Mouse (Mus musculus): ENCODE data around the gene Mtcl1. TPM values are rescaled to one million over a fixed set of nuclear protein-coding genes. Genes with fewer than 3 reads are reported as not detected.

Mtcl1 gene
- polyA plus RNA-seq, 1 experiment from 2014 or later: 47.3 TPM

DNA sequence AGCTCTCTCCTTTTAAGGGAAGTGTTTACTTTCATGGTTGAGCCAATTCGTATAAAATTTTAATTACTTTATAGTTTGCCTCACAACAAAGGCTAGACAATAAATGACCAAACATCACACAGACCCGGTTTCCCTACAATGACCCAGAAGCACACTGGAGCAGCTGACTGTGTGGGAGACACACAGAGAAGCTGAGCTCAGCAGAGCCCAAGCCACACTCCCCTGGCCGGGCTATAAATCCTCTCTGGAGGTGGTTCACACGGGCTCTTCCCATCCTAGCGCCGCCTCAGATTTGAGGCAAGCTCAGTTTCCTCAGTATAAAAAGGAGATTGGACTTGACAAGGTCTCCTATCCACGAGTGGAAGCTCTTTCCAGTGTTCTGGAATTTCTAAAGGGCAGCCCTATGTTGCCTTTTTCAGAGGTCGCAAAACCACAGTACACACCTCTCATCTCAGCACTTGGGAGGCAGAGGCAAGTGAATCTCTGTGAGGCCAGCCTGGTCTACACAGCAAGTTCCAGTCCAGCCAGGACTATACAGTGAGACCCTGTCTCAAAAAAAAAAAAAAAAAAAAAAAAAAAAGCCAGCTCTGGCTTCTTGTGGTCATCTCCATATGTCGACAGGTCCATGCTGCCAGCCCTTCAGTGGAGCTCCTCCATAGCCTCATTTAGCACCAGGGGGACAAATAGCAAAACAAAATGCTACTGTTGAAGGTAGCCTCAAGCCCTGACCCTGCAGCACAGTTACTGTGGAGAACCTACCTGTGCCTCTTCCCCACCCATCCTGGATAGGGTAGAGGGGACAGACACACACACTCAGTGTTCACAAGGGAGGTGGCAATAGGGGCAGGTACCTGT lies 92.2 kb downstream of the Mtcl1 start:
- Histone ChIP-seq H3K4me2 (ENCODE audit: low read depth, low read length, severe bottlenecking) (no peak overlapping the region), H3K4me3 (ENCODE audit: low read depth, low read length) (no peak overlapping the region), H3K9ac (ENCODE audit: low read length) (no peak overlapping the region), H3K36me3 (ENCODE audit: control insufficient read depth, insufficient read depth, low read length) (no peaks in the 10 kb centered on the region; the same call in 1 of the 2 replicates), H3K9me3 (ENCODE audit: control insufficient read depth, low read length) (no peaks in the 10 kb centered on the region), H3K27ac (ENCODE audit: low read depth, low read length) (no peak overlapping the region), H3K27me3 (ENCODE audit: control insufficient read depth, insufficient read depth, low read length) (no peaks in the 10 kb centered on the region), H3K4me1 (replicated peaks; ENCODE audit: control insufficient read depth, insufficient read depth, low read length) (peaks cover 7% of the 10 kb centered on the region; the same call in 1 of the 2 replicates)
- WGBS: 79% methylated on average over 9 of the region's 9 CpGs
- DNase-seq (ENCODE audit: low spot score) (no peak), ATAC-seq (replicated peaks; ENCODE audit: low FRiP score) (no peak; the same call in 1 of the 2 replicates)

DNA sequence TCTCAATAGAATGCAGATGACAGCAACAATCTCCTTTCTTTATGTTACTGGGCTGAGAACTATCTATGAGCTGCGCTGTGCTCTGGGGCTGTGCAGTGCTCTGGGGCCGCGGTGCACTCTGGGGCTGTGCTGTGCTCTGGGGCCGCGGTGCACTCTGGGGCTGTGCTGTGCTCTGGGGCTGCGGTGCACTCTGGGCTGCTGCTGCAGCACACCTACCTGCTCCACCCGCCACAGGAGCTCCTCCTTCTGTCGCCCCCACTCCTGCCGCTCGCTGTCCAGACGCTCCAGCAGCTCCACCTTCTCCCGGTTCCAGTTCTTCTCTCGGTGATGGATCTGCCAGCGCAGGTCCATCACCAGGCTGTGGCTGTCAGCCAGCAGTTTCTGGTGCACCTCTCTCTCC lies 95.6 kb downstream of the Mtcl1 start:
- ATAC-seq (replicated peaks; ENCODE audit: low FRiP score): no peak
- WGBS: 90% methylated on average over 14 of the region's 14 CpGs

DNA sequence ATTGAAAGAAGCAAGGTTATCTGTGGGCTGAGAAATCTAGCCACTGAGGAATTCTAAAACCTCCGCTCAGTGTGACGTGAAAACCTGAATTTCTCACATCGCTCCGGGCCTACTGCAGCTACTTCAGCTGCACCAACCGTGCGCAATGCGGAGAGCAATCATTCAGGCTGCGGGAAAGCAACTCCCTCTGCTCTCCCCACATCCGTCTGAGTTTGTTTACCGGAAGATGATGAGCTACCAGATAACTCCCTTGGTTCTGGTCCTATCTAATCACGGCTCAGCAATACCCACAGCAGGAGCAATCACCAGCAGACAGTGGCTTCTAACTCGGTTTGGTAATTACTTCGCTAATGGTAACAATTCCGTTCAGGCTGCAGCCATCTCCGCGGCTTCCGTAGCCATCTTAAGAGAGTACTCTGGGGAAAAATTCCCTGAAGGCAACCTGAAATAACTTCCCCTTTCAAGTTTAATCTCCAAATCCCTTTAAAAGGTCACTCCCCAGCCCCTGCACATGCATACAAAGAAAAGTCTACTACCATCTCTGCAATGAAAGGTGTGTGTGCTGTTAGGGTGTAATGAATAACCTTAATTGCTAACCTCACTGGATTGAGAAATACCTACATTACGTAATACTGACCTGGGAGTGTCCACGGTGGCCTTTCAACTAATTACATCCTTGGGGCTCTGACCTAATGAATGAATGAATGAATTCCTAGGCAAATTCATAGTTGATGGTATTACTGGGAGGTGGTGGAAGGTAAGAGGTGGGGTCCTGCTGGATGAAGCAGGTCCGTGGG lies 96.5 kb downstream of the Mtcl1 start:
- Histone ChIP-seq H3K36me3 (ENCODE audit: control insufficient read depth, insufficient read depth, low read length) (no peaks in the 10 kb centered on the region; the same call in 1 of the 2 replicates), H3K9me3 (ENCODE audit: control insufficient read depth, low read length) (no peaks in the 10 kb centered on the region), H3K4me3 (ENCODE audit: low read depth, low read length) (no peak overlapping the region), H3K9ac (ENCODE audit: low read length) (no peak overlapping the region), H3K27me3 (ENCODE audit: control insufficient read depth, insufficient read depth, low read length) (no peaks in the 10 kb centered on the region), H3K27ac (ENCODE audit: low read depth, low read length) (no peak overlapping the region), H3K4me1 (replicated peaks; ENCODE audit: control insufficient read depth, insufficient read depth, low read length) (peaks cover 2% of the 10 kb centered on the region; the same call in 1 of the 2 replicates), H3K4me2 (ENCODE audit: low read depth, low read length, severe bottlenecking) (no peak overlapping the region)
- no peak for ATAC-seq (replicated peaks; ENCODE audit: low FRiP score)
- WGBS: 77% methylated on average over 20 of the region's 20 CpGs
- DNase-seq (ENCODE audit: low spot score): no peak

More for the DNA sequence above, 95.6 kb downstream of the Mtcl1 start:
- no peaks in the 10 kb centered on the region for H3K27me3 ChIP-seq (ENCODE audit: control insufficient read depth, insufficient read depth, low read length)
- no peak overlapping the region for H3K4me3 ChIP-seq (ENCODE audit: low read depth, low read length)
- H3K4me2 ChIP-seq (ENCODE audit: low read depth, low read length, severe bottlenecking): no peak overlapping the region
- no peak overlapping the region for H3K9ac ChIP-seq (ENCODE audit: low read length)
- no peak overlapping the region for H3K27ac ChIP-seq (ENCODE audit: low read depth, low read length)
- no peaks in the 10 kb centered on the region for H3K9me3 ChIP-seq (ENCODE audit: control insufficient read depth, low read length)
- peaks cover 7% of the 10 kb centered on the region; the same call in 1 of the 2 replicates for H3K4me1 ChIP-seq (replicated peaks; ENCODE audit: control insufficient read depth, insufficient read depth, low read length)
- no peak for DNase-seq (ENCODE audit: low spot score)
- H3K36me3 ChIP-seq (ENCODE audit: control insufficient read depth, insufficient read depth, low read length): no peaks in the 10 kb centered on the region; the same call in 1 of the 2 replicates

DNA sequence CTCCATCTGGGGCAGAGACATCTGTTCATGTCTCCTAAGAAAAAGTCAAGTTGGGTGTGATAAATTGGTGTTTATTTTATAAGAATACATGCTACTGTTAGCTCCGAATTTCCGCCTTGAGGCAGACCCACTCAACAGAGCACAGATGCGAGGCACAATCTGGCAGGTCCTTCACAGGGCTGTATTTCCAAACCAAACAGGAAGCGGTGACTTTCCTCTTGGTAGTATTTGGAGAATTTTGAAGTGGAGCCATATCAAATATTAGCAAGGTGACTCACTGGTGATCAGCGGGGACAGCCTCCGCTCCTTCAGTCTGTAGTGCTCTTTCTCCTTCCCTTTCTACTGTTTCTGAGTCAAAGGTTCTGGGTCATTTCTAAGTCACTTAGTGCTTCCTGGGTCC lies 97.3 kb downstream of the Mtcl1 start:
- H3K36me3 ChIP-seq (ENCODE audit: control insufficient read depth, insufficient read depth, low read length): no peaks in the 10 kb centered on the region; the same call in 1 of the 2 replicates
- H3K9ac ChIP-seq (ENCODE audit: low read length): no peak overlapping the region
- WGBS: 91% methylated on average over 6 of the region's 6 CpGs
- no peaks in the 10 kb centered on the region for H3K9me3 ChIP-seq (ENCODE audit: control insufficient read depth, low read length)
- H3K27ac ChIP-seq (ENCODE audit: low read depth, low read length): no peak overlapping the region
- no peak overlapping the region for H3K4me2 ChIP-seq (ENCODE audit: low read depth, low read length, severe bottlenecking)
- ATAC-seq (replicated peaks; ENCODE audit: low FRiP score) (no peak), DNase-seq (ENCODE audit: low spot score) (no peak)
- no peaks in the 10 kb centered on the region for H3K4me1 ChIP-seq (replicated peaks; ENCODE audit: control insufficient read depth, insufficient read depth, low read length)
- H3K27me3 ChIP-seq (ENCODE audit: control insufficient read depth, insufficient read depth, low read length): no peaks in the 10 kb centered on the region
- H3K4me3 ChIP-seq (ENCODE audit: low read depth, low read length): no peak overlapping the region

DNA sequence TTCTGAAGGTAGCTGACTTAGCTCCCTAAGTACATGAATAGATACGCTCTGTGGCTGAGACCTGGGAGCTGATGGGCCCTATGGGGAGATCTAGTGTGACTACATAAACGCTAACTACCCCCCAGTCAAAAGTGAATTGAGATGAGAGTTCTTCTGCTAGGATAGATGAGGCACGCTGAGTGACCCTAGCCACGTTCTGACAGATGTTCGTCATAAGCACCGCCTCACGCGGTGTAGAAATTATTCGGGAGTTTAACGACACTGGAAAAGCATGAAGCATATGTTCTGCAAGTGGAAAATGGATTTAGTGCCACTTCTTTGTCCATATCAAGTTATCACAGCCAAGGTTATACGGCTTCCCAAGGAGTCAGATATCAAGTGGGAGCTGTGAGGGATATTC lies 98.9 kb downstream of the Mtcl1 start:
- no peaks in the 10 kb centered on the region for H3K27me3 ChIP-seq (ENCODE audit: control insufficient read depth, insufficient read depth, low read length)
- no peak overlapping the region for H3K9ac ChIP-seq (ENCODE audit: low read length)
- WGBS: 94% methylated on average over 11 of the region's 11 CpGs
- H3K36me3 ChIP-seq (ENCODE audit: control insufficient read depth, insufficient read depth, low read length): no peaks in the 10 kb centered on the region; the same call in 1 of the 2 replicates
- no peak for ATAC-seq (replicated peaks; ENCODE audit: low FRiP score)
- H3K9me3 ChIP-seq (ENCODE audit: control insufficient read depth, low read length): no peaks in the 10 kb centered on the region
- no peak for DNase-seq (ENCODE audit: low spot score)
- no peaks in the 10 kb centered on the region for H3K4me1 ChIP-seq (replicated peaks; ENCODE audit: control insufficient read depth, insufficient read depth, low read length)
- H3K27ac ChIP-seq (ENCODE audit: low read depth, low read length): no peak overlapping the region
- H3K4me2 ChIP-seq (ENCODE audit: low read depth, low read length, severe bottlenecking): no peak overlapping the region
- H3K4me3 ChIP-seq (ENCODE audit: low read depth, low read length): no peak overlapping the region

DNA sequence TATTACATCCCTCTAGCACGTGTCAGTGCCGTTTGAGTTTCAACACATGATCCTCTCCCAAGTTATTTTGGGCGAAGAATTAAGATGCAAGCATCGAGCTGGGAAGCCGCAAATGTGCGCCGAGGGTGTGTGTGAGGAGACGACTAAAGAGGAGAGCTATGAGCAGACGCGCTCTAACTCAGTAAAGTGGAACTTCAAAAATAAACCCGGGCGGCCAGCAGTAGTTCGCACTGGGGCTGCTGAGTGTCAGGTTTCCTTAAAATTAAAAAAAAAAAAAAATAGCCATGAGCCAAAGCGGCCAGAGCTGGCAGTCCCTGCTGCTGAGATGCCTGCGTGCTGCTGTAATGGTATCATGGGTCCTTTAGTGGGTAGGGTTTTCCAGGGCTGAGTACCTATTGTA lies 99.4 kb downstream of the Mtcl1 start:
- ATAC-seq (replicated peaks; ENCODE audit: low FRiP score): no peak
- Histone ChIP-seq H3K27me3 (ENCODE audit: control insufficient read depth, insufficient read depth, low read length) (no peaks in the 10 kb centered on the region), H3K4me2 (ENCODE audit: low read depth, low read length, severe bottlenecking) (no peak overlapping the region), H3K27ac (ENCODE audit: low read depth, low read length) (no peak overlapping the region), H3K9me3 (ENCODE audit: control insufficient read depth, low read length) (no peaks in the 10 kb centered on the region), H3K4me1 (replicated peaks; ENCODE audit: control insufficient read depth, insufficient read depth, low read length) (no peaks in the 10 kb centered on the region), H3K4me3 (ENCODE audit: low read depth, low read length) (no peak overlapping the region), H3K36me3 (ENCODE audit: control insufficient read depth, insufficient read depth, low read length) (no peaks in the 10 kb centered on the region; the same call in 1 of the 2 replicates), H3K9ac (ENCODE audit: low read length) (no peak overlapping the region)
- no peak for DNase-seq (ENCODE audit: low spot score)
- WGBS: 83% methylated on average over 15 of the region's 15 CpGs

DNA sequence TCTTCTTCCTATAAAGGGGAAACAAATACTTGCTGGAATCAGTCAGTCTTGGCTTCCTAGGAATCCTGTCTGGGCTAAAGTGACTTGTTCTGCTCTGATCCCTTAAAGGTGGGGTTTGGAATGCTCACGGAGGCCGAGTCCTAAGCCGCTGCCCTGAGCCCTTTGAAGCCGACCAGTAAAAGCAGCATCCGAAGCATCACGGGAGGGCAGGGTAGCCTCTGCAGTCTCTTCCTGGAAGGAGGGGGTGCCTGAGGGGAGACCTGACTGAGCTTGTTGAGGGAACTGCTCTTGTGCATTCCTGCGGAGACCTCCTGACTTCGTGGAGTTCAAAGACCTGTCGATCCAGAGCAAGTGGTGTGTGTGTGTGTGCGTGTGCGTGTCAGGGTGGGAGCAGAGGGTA lies 103.2 kb downstream of the Mtcl1 start:
- H3K36me3 ChIP-seq (ENCODE audit: control insufficient read depth, insufficient read depth, low read length): peaks cover 7% of the 10 kb centered on the region
- no peaks in the 10 kb centered on the region for H3K9me3 ChIP-seq (ENCODE audit: control insufficient read depth, low read length)
- H3K4me1 ChIP-seq (replicated peaks; ENCODE audit: control insufficient read depth, insufficient read depth, low read length): no peaks in the 10 kb centered on the region
- H3K9ac ChIP-seq (ENCODE audit: low read length): no peak overlapping the region
- H3K27me3 ChIP-seq (ENCODE audit: control insufficient read depth, insufficient read depth, low read length): no peaks in the 10 kb centered on the region
- 79% methylated on average over 11 of the region's 11 CpGs for WGBS
- no peak overlapping the region for H3K4me3 ChIP-seq (ENCODE audit: low read depth, low read length)
- no peak for ATAC-seq (replicated peaks; ENCODE audit: low FRiP score)
- H3K27ac ChIP-seq (ENCODE audit: low read depth, low read length): no peak overlapping the region
- no peak overlapping the region for H3K4me2 ChIP-seq (ENCODE audit: low read depth, low read length, severe bottlenecking)
- DNase-seq (ENCODE audit: low spot score): no peak

DNA sequence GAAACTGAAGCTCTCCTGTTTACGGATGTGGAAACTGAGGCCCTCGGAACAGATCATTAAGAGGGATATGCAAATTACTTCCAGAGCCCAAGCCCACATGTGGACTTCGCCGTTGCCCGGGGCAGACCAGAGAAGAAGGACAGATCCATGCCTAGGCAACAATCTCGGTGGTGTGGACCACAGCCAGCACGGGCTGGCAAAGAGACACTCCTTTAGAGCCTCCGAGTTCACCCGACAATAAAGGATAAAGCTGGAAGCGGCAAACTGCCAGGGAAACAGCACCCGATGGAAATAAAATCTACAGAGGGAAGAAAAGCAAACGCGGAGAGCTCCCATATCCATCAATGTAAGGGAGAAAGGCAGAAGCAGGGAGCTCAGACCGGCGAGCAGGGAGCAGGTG lies 103.9 kb downstream of the Mtcl1 start:
- Histone ChIP-seq H3K27ac (ENCODE audit: low read depth, low read length) (no peak overlapping the region), H3K4me3 (ENCODE audit: low read depth, low read length) (no peak overlapping the region), H3K9me3 (ENCODE audit: control insufficient read depth, low read length) (no peaks in the 10 kb centered on the region), H3K9ac (ENCODE audit: low read length) (no peak overlapping the region), H3K27me3 (ENCODE audit: control insufficient read depth, insufficient read depth, low read length) (no peaks in the 10 kb centered on the region), H3K4me1 (replicated peaks; ENCODE audit: control insufficient read depth, insufficient read depth, low read length) (no peaks in the 10 kb centered on the region), H3K36me3 (ENCODE audit: control insufficient read depth, insufficient read depth, low read length) (peaks cover 7% of the 10 kb centered on the region), H3K4me2 (ENCODE audit: low read depth, low read length, severe bottlenecking) (no peak overlapping the region)
- DNase-seq (ENCODE audit: low spot score) (no peak), ATAC-seq (replicated peaks; ENCODE audit: low FRiP score) (no peak)
- WGBS: 92% methylated on average over 15 of the region's 15 CpGs

Data from forebrain, embryonic 11.5 days (tissue).